Mouse (Mus musculus): ENCODE measurements around the gene Madcam1. TPM values are rescaled to one million over a fixed set of nuclear protein-coding genes. Genes with fewer than 3 reads are reported as not detected.

Gene Madcam1
- polyA plus RNA-seq, 1 experiment from 2014 or later = 8.5 TPM

DNA sequence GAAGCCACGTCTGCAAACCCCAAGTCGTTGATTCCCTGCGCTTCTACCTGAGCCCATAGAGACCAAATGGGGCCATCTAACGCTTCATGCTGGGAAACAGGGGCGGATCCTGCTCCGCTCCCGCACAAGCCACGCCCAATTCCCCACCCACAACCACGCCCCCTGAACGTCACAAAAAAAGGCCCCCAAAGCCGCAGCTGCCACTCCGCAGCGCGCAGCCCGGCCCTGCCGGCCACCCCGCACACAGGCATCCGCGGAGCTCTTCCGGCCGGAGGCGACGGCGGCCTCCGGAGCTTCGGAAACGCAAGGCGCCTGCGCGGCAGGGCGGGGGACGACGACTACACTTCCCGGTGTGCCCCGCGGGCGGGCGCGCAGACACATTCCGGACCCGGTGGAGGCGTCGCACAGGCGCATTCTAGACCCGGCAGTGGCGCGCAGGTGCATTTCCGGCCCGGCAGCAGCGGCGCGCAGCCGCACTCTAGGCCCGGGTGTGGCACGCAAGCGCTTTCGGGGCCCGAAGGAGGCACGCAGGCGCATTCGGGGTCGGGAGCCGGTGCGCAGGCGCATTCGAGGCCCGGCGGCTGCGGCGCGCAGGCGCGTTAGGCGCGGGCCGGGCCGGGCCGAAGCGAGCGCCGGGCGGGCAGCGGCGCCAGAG, 17.4 kb downstream of the Madcam1 start, which contains the start of gene Cdc34:
Gene Cdc34 (plus strand): TSS at position 605 of the 655 bp plus-strand sequence.
- H3K4me3 ChIP-seq (ENCODE audit: low read depth, low read length) = peak within 1 kb of the TSS; percentile 81
- H3K36me3 ChIP-seq (ENCODE audit: control insufficient read depth, insufficient read depth, low read length) = peaks cover 29% of the 10 kb centered on the region
- H3K4me1 ChIP-seq (ENCODE audit: control insufficient read depth, insufficient read depth, low read length) = peaks cover 14% of the 10 kb centered on the region
- no peaks in the 10 kb centered on the region for H3K27me3 ChIP-seq (replicated peaks; ENCODE audit: control insufficient read depth, insufficient read depth, low read length)
- WGBS = 1% methylated on average over 36 of the region's 84 CpGs
- H3K9me3 ChIP-seq (ENCODE audit: control insufficient read depth, low read length) = no peaks in the 10 kb centered on the region
- H3K9ac ChIP-seq (ENCODE audit: low read depth, low read length) = peak within 1 kb of the TSS; percentile 84
- DNase-seq (ENCODE audit: low spot score) = peak; percentile 99
- H3K4me2 ChIP-seq (ENCODE audit: low read depth, low read length) = peak within 1 kb of the TSS; percentile 87
- H3K27ac ChIP-seq (replicated peaks; ENCODE audit: low read depth, low read length) = peak within 1 kb of the TSS; percentile 83
- peak; percentile 96 for ATAC-seq (ENCODE audit: low read depth)

DNA sequence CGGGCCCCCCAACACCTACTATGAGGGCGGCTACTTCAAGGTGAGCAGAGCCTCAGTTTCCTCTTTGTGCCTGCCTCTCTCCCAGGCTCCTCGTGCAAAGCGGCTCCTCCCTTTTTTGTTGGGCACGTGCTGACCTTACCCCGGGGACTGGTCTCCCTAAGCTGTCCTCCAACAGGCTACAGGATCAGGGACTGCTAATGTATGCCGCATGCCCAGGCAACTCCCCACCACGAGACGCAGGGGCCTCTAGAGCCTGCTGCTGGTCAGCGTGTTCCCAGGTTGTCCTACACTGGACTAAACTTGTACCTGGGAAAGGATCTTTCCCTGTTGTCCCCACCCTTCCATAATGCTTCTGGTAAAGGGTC, 18.2 kb downstream of the Madcam1 start:
- no peaks in the 10 kb centered on the region for H3K27me3 ChIP-seq (replicated peaks; ENCODE audit: control insufficient read depth, insufficient read depth, low read length)
- peak overlapping the region; percentile 81 for H3K4me3 ChIP-seq (ENCODE audit: low read depth, low read length)
- peaks cover 37% of the 10 kb centered on the region for H3K36me3 ChIP-seq (ENCODE audit: control insufficient read depth, insufficient read depth, low read length)
- no peak for DNase-seq (ENCODE audit: low spot score)
- peaks cover 14% of the 10 kb centered on the region for H3K4me1 ChIP-seq (ENCODE audit: control insufficient read depth, insufficient read depth, low read length)
- H3K27ac ChIP-seq (replicated peaks; ENCODE audit: low read depth, low read length) = peak overlapping the region; percentile 79
- no peaks in the 10 kb centered on the region for H3K9me3 ChIP-seq (ENCODE audit: control insufficient read depth, low read length)
- peak overlapping the region; percentile 84 for H3K9ac ChIP-seq (ENCODE audit: low read depth, low read length)
- peak overlapping the region; percentile 87 for H3K4me2 ChIP-seq (ENCODE audit: low read depth, low read length)
- no peak for ATAC-seq (ENCODE audit: low read depth)
- whole genome bisulfite sequencing = 0% methylated on average over 7 of the region's 10 CpGs

DNA sequence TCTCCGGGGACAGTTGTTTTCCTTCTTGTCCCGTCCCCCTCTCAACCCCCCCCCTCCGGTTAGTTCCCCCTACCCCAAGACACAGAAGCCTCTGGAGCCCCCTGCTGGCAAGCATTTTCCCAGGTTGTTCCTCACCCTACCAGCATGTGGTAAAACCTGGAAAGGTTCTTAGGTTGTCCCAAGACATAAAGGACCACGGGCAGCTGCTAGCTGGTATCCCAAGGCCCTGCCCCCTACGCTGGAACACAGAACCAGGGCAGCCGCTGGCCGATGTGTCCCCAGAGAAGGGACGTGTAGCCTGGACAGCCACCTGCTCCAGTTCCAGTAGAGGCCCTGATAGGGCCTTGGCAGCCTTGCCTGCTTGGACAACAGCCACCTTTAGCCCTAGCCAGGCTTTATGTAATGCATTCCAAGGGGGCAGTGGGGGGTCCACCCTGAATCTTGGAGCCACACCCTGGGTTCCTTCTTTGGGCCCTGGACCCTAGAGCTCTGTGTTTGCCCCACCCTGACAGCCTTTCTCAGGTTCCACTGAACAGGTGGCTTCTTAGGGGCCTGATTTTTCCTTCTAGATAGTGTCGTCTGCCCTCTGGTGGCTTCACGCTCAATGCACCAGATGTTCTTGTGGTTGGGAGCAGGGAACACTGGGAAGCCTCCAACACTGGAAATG, 18.7 kb downstream of the Madcam1 start:
- Histone ChIP-seq H3K4me1 (ENCODE audit: control insufficient read depth, insufficient read depth, low read length) (peaks cover 14% of the 10 kb centered on the region), H3K27me3 (replicated peaks; ENCODE audit: control insufficient read depth, insufficient read depth, low read length) (no peaks in the 10 kb centered on the region), H3K27ac (replicated peaks; ENCODE audit: low read depth, low read length) (peak overlapping the region; percentile 79; the same call in 1 of the 2 replicates), H3K9me3 (ENCODE audit: control insufficient read depth, low read length) (no peaks in the 10 kb centered on the region), H3K9ac (ENCODE audit: low read depth, low read length) (peak overlapping the region; percentile 84), H3K36me3 (ENCODE audit: control insufficient read depth, insufficient read depth, low read length) (peaks cover 42% of the 10 kb centered on the region), H3K4me3 (ENCODE audit: low read depth, low read length) (peak overlapping the region; percentile 81), H3K4me2 (ENCODE audit: low read depth, low read length) (peak overlapping the region; percentile 87)
- DNase-seq (ENCODE audit: low spot score) (peak; percentile 63), ATAC-seq (ENCODE audit: low read depth) (no peak)
- WGBS = 7% methylated on average over 8 of the region's 10 CpGs

DNA sequence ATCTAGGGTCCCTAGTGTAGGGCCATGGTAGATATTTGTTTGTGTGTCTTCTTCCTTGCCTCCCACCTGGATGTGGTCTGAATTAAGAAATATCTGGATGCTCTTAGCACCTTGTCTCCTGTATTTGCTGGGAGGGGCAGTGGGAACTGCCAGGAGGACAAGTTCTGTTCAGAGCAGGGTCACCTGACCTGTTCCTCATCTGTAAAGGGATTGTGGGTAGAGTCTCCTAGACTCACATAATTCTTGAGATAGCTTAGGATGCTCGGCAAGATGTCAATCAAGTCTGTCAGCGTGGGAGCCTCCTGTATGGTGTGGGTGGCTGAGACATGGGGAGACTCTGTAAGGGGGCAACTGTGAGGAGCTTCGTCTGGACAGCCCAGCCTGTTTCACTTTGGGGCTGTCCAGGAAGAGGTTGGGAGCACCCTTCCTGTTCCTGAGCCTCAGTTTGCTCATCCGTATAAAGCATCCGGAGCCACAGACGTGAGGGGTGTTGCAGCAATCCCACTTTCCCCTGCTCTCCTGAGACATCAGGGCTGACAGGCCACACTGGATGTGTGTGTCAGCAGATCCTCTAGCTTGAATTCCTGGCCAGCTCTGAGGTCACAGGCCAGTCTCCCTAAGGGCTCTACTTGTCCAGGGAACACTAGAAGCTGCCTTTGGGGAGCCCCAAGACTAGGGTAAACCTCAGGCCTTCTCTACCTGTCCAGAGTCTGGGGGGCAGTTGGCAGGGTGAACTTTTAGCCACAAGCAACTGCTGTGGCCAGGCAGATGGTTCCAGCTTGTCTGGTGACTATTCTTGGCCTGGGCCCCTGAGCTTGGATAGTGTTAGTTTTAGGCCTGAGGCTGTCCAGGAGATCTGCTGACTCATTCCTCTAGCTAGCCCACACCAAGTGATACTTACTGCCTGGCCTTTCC, 19.6 kb downstream of the Madcam1 start:
- WGBS = 80% methylated on average over 6 of the region's 6 CpGs
- peak overlapping the region; percentile 87 for H3K4me2 ChIP-seq (ENCODE audit: low read depth, low read length)
- H3K27ac ChIP-seq (replicated peaks; ENCODE audit: low read depth, low read length) = no peak overlapping the region
- ATAC-seq (ENCODE audit: low read depth) (no peak), DNase-seq (ENCODE audit: low spot score) (no peak)
- H3K36me3 ChIP-seq (ENCODE audit: control insufficient read depth, insufficient read depth, low read length) = peaks cover 51% of the 10 kb centered on the region
- peak overlapping the region; percentile 81 for H3K4me3 ChIP-seq (ENCODE audit: low read depth, low read length)
- peak overlapping the region; percentile 84 for H3K9ac ChIP-seq (ENCODE audit: low read depth, low read length)
- H3K4me1 ChIP-seq (ENCODE audit: control insufficient read depth, insufficient read depth, low read length) = peaks cover 14% of the 10 kb centered on the region
- no peaks in the 10 kb centered on the region for H3K9me3 ChIP-seq (ENCODE audit: control insufficient read depth, low read length)
- H3K27me3 ChIP-seq (replicated peaks; ENCODE audit: control insufficient read depth, insufficient read depth, low read length) = no peaks in the 10 kb centered on the region

DNA sequence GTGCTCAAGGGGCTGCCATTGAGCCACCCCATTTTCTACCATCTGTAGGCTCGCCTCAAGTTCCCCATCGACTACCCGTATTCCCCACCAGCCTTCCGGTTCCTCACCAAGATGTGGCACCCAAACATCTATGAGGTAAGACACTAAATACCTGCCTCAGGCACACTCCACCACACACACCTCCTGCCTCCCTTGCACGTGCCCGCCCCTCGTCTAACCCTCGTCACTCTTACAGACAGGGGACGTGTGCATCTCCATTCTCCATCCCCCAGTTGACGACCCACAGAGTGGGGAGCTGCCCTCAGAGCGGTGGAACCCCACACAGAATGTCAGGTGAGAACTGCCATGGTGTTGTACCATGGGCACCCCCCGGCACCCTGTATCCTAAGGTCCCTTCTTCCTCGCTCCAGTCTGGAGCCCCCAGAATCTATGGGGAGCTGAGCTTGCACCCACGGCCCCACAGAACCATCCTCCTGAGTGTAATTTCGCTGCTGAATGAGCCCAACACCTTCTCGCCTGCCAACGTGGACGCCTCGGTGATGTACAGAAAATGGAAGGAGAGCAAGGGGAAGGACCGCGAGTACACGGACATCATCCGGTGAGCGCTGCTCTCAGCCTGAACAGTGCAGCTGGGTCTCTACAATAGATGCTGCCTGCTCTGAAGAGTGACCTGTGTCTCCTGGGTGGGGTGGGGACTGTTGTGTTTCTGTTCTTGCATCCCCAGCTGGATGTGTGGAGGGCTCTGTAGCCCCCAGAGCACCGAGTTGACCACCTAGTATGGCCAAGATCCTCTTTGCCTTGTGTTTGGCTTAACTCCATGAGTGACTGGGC, 20.6 kb downstream of the Madcam1 start:
- WGBS = 92% methylated on average over 25 of the region's 25 CpGs
- H3K4me1 ChIP-seq (ENCODE audit: control insufficient read depth, insufficient read depth, low read length) = peaks cover 14% of the 10 kb centered on the region
- no peak overlapping the region for H3K27ac ChIP-seq (replicated peaks; ENCODE audit: low read depth, low read length)
- H3K9me3 ChIP-seq (ENCODE audit: control insufficient read depth, low read length) = no peaks in the 10 kb centered on the region
- peaks cover 55% of the 10 kb centered on the region for H3K36me3 ChIP-seq (ENCODE audit: control insufficient read depth, insufficient read depth, low read length)
- no peak for ATAC-seq (ENCODE audit: low read depth)
- H3K4me2 ChIP-seq (ENCODE audit: low read depth, low read length) = no peak overlapping the region
- no peak overlapping the region for H3K4me3 ChIP-seq (ENCODE audit: low read depth, low read length)
- H3K27me3 ChIP-seq (replicated peaks; ENCODE audit: control insufficient read depth, insufficient read depth, low read length) = no peaks in the 10 kb centered on the region
- no peak overlapping the region for H3K9ac ChIP-seq (ENCODE audit: low read depth, low read length)
- DNase-seq (ENCODE audit: low spot score) = no peak

DNA sequence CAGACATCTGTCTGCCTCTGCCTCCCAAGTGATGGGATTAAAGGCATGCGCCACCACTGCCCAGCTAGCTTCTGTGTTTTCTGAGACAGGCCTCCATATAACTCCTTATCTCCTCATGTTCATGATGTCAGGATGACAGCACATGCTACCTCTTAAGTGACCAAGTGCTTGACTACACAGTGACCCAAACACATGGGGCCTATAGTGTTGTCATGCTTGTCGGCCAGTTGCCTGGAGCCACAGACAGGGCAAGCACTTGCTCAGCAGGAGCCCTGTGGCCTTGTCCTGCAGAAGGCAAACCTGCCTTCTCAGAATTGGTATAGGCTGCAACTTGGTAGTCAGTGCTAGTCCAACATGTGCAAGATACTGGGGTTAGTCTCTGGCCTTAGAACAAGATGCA, 21.9 kb downstream of the Madcam1 start:
- H3K4me2 ChIP-seq (ENCODE audit: low read depth, low read length) = no peak overlapping the region
- 85% methylated on average over 2 of the region's 2 CpGs for WGBS
- ATAC-seq (ENCODE audit: low read depth) (no peak), DNase-seq (ENCODE audit: low spot score) (no peak)
- H3K9me3 ChIP-seq (ENCODE audit: control insufficient read depth, low read length) = no peaks in the 10 kb centered on the region
- peaks cover 55% of the 10 kb centered on the region for H3K36me3 ChIP-seq (ENCODE audit: control insufficient read depth, insufficient read depth, low read length)
- H3K4me3 ChIP-seq (ENCODE audit: low read depth, low read length) = no peak overlapping the region
- no peak overlapping the region for H3K27ac ChIP-seq (replicated peaks; ENCODE audit: low read depth, low read length)
- H3K27me3 ChIP-seq (replicated peaks; ENCODE audit: control insufficient read depth, insufficient read depth, low read length) = no peaks in the 10 kb centered on the region
- peaks cover 11% of the 10 kb centered on the region for H3K4me1 ChIP-seq (ENCODE audit: control insufficient read depth, insufficient read depth, low read length)
- H3K9ac ChIP-seq (ENCODE audit: low read depth, low read length) = no peak overlapping the region

DNA sequence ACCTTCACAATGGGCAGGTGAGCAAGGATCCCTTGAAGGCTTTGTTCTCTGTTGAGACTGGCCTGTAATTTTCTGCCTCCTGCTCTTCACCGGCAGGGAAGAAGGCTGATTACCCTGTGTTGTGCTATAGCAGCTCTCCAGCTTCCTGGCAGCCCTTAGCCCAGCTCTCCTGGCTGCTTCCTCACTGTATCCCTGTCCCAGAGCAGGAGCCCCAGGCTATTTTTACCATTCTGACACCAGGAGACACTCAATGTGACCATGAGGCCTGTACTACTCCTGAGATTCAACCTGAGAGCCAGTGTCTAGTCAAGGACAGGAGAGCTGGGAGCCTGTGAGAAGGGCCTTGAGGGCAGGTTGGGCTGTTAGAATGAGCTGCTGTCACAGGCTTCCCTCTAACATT, 22.3 kb downstream of the Madcam1 start:
- Histone ChIP-seq H3K36me3 (ENCODE audit: control insufficient read depth, insufficient read depth, low read length) (peaks cover 55% of the 10 kb centered on the region), H3K27ac (replicated peaks; ENCODE audit: low read depth, low read length) (no peak overlapping the region), H3K27me3 (replicated peaks; ENCODE audit: control insufficient read depth, insufficient read depth, low read length) (no peaks in the 10 kb centered on the region), H3K4me3 (ENCODE audit: low read depth, low read length) (no peak overlapping the region), H3K4me1 (ENCODE audit: control insufficient read depth, insufficient read depth, low read length) (peaks cover 11% of the 10 kb centered on the region; the same call in 1 of the 2 replicates), H3K4me2 (ENCODE audit: low read depth, low read length) (no peak overlapping the region), H3K9ac (ENCODE audit: low read depth, low read length) (no peak overlapping the region), H3K9me3 (ENCODE audit: control insufficient read depth, low read length) (no peaks in the 10 kb centered on the region)
- WGBS = 92% methylated on average over 1 of the region's 1 CpGs
- no peak for ATAC-seq (ENCODE audit: low read depth)
- no peak for DNase-seq (ENCODE audit: low spot score)

DNA sequence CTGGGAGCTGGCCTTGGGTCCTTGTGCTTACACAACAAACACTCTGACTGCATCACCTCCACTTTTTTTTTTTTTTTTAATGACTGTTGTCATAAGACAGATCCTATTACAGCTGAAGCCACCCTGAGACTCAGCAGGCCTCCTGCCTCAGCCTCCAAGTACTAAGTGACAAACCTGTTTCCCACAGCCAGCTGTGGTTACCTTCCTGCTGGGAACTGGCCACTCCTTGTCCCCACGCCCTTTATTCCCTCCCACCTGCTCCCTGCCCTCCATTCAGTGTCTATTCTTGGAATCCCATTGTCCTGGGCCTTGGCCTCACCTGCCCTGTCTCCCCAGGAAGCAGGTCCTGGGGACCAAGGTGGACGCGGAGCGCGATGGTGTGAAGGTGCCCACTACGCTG, 23.2 kb downstream of the Madcam1 start:
- Histone ChIP-seq H3K4me3 (ENCODE audit: low read depth, low read length) (no peak overlapping the region), H3K4me2 (ENCODE audit: low read depth, low read length) (no peak overlapping the region), H3K27ac (replicated peaks; ENCODE audit: low read depth, low read length) (no peak overlapping the region), H3K9me3 (ENCODE audit: control insufficient read depth, low read length) (no peaks in the 10 kb centered on the region), H3K4me1 (ENCODE audit: control insufficient read depth, insufficient read depth, low read length) (peaks cover 11% of the 10 kb centered on the region; the same call in 1 of the 2 replicates), H3K9ac (ENCODE audit: low read depth, low read length) (no peak overlapping the region), H3K27me3 (replicated peaks; ENCODE audit: control insufficient read depth, insufficient read depth, low read length) (no peaks in the 10 kb centered on the region), H3K36me3 (ENCODE audit: control insufficient read depth, insufficient read depth, low read length) (peaks cover 55% of the 10 kb centered on the region)
- WGBS = 95% methylated on average over 6 of the region's 6 CpGs
- ATAC-seq (ENCODE audit: low read depth) = no peak
- no peak for DNase-seq (ENCODE audit: low spot score)
